Mouse (Mus musculus) left cerebral cortex, postnatal 4 days (tissue): Measurements from ENCODE around the gene Sdk1. TPM values are rescaled to one million over a fixed set of nuclear protein-coding genes. Genes with fewer than 3 reads are reported as not detected.
A peak's percentile ranks its signal among the peaks of the same experiment; 100 is the strongest.

Experiments used
- DNase-seq: peaks from one replicate; pipeline ENCODE4 v3.0.0-alpha.2; 2022
- intact Hi-C: fragments of 180-260 bp; cut with DNase I; formaldehyde crosslinking; loops from one replicate; pipeline ENCODE4 v1.15.1; 2025
- total RNA-seq, 2 experiments: library from RNA; stranded (reverse); gene quantifications; 2 replicates each; pipeline ENCODE4 v1.2.3; 2021

The Sdk1 gene
- total RNA-seq, 2 experiments from 2014 or later, result 18.2 to 19.4 TPM

- intact Hi-C loops, result no loop called here
- no peak for DNase-seq
Measured at GRCm38 (mm10) chr5:142188765-142189164, 947.5 kb downstream of the Sdk1 start.

- DNase-seq, result no peak
- intact Hi-C loops, result loop anchor here (10.0 kb wide), 1 partner anchor 225 kb away; no protein-coding TSS in a partner anchor
Measured at GRCm38 (mm10) chr5:142209911-142210310, 968.6 kb downstream of the Sdk1 start.

DNA sequence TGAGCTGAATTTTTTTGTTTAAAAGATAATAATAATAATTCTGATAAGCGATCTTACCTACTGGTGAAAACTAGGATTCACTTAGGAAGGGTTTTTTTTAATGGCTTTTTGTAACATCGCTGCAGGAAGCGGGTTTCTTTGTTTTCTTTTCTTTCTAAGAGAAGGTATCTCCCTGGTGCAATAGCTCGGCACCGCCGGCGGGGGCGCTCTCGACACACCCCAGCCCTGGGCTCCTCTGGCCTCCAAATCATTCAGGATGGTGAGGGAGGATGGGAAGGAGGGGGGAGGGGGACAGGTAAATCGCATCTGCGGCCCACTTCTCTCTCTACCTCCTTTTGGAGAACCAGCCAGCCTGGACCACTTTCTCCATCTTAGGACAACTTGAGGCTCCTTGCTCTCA is 971.0 kb downstream of the Sdk1 start:
- intact Hi-C loops, result loop anchor here (10.0 kb wide), 1 partner anchor 227 kb away; no protein-coding TSS in a partner anchor
- DNase-seq, result no peak

DNA sequence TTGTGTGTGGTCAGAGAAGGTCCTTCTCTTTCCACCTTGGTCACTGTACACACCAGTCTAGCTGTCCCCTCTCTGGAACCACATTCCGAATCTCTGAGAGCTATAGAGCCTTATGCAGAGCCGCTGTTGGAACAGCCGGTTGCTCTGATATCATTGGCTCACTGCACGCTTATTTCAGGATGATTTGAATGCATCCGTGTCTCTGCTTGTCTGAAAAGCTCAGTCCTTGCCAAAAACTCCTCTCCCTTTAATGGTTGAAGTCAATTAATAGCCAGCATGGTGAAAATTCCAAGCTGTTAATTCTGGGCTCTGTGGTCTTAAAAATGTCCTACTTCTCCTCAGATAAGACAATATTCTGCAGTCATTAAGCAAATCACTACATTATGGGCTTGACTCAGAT is 974.7 kb downstream of the Sdk1 start:
- intact Hi-C loops, result loop anchor here (10.0 kb wide), 1 partner anchor 231 kb away; no protein-coding TSS in a partner anchor
- peak; percentile 28 for DNase-seq

- intact Hi-C loops, result no loop called here
- no peak for DNase-seq
Measured at GRCm38 (mm10) chr5:142220851-142221503, 979.7 kb downstream of the Sdk1 start.

GRCm38 (mm10) chr5:142228957-142229810 is 987.9 kb downstream of the Sdk1 start:
- DNase-seq, result no peak
- intact Hi-C loops, result no loop called here

GRCm38 (mm10) chr5:142229811-142230205 is 988.5 kb downstream of the Sdk1 start:
- intact Hi-C loops, result no loop called here
- no peak for DNase-seq

GRCm38 (mm10) chr5:142240288-142240687 is 999.0 kb downstream of the Sdk1 start:
- no peak for DNase-seq
- intact Hi-C loops, result no loop called here

- intact Hi-C loops, result no loop called here
- peak; percentile 32 for DNase-seq
Measured at GRCm38 (mm10) chr5:142242597-142242996, 1001.3 kb downstream of the Sdk1 start.

GRCm38 (mm10) chr5:142243069-142243468 is 1001.8 kb downstream of the Sdk1 start:
- intact Hi-C loops, result no loop called here
- DNase-seq, result peak; percentile 76

DNA sequence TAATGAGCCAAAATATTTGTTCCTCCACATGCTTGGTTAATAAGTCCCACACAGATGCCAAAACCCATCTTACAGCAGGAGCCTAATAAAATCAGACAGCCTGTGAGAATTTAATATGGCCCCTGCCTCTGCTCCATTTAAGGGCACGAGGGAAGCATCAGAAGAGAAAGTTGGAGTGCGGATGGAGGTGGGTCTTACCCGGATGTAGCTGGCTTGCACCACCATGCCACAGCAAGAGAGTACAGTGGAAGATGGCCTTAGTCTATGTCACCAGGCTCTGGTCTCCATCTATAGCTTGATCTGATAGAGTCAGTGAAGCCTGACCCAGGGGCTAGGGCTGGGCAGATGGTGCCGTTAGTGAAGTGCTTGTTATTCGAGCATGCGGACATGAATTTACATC is 1014.9 kb downstream of the Sdk1 start:
- intact Hi-C loops, result no loop called here
- DNase-seq, result peak; percentile 67

GRCm38 (mm10) chr5:142258716-142259115 is 1017.4 kb downstream of the Sdk1 start:
- intact Hi-C loops, result no loop called here
- peak; percentile 65 for DNase-seq

DNA sequence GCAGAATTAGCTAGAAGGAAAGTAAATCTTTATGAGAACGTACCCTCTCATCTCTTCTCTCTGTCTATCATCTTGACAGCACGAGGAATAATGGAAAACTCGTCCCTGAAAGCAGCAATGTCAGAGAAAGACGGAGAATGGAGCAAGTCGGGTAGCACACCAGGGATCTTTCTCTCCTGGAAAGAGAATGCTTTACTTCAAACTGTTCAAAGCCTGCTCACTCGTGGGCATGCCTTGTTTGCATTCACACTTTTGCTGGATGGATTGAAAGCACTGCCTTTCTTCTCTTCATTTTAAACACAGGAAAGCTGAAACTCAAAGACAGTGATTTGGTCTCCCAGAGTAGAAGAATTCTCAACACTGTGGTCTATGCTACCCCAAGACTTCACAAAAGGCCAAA is 1020.8 kb downstream of the Sdk1 start:
- intact Hi-C loops, result no loop called here
- DNase-seq, result no peak

Other genes starting within 250 kb of the Sdk1 start
- under 1 TPM; 0.38 to 0.42 TPM for gene Card11, start 240.9 kb upstream of the Sdk1 start, total RNA-seq